Mouse (Mus musculus) myocyte (in vitro differentiated cells): Measurements from ENCODE around the gene Spata33.

Experiments
- CEBPB ChIP-seq: IDR thresholded peaks from 2 replicates; pipeline ENCODE4 v1.6.1; 2011; ENCODE audit warnings: mild to moderate bottlenecking, moderate library complexity; ENCODE audit not compliant: poor library complexity, insufficient read depth, severe bottlenecking
- MAX ChIP-seq: IDR thresholded peaks from one replicate; pipeline ENCODE4 v1.6.1; 2011; ENCODE audit warnings: low read depth, mild to moderate bottlenecking, control low read depth
- MYOG ChIP-seq, 3 experiments: IDR thresholded peaks; one replicate each; pipeline ENCODE4 v1.6.1; 2011; ENCODE audit warnings: control low read depth in 2 of 3, low read depth in 2 of 3, mild to moderate bottlenecking in 2 of 3; ENCODE audit not compliant: insufficient read length in 2 of 3, control insufficient read depth in 1 of 3, insufficient read depth in 1 of 3
- POLR2A ChIP-seq: IDR thresholded peaks from one replicate; pipeline ENCODE4 v1.6.1; 2011; ENCODE audit warnings: low read depth, mild to moderate bottlenecking, control low read depth, moderate library complexity; ENCODE audit not compliant: insufficient read length
- POLR2AphosphoS2 ChIP-seq: IDR thresholded peaks from one replicate; pipeline ENCODE4 v1.6.1; 2011; ENCODE audit warnings: low read depth, control low read depth; ENCODE audit not compliant: insufficient read length
- TCF12 ChIP-seq: IDR thresholded peaks from one replicate; pipeline ENCODE4 v1.6.1; 2011; ENCODE audit warnings: mild to moderate bottlenecking, control low read depth; ENCODE audit not compliant: poor library complexity, insufficient read depth, severe bottlenecking
- USF1 ChIP-seq: IDR thresholded peaks from one replicate; pipeline ENCODE4 v1.6.1; 2011; ENCODE audit warnings: low read depth, mild to moderate bottlenecking, control low read depth, moderate library complexity

DNA sequence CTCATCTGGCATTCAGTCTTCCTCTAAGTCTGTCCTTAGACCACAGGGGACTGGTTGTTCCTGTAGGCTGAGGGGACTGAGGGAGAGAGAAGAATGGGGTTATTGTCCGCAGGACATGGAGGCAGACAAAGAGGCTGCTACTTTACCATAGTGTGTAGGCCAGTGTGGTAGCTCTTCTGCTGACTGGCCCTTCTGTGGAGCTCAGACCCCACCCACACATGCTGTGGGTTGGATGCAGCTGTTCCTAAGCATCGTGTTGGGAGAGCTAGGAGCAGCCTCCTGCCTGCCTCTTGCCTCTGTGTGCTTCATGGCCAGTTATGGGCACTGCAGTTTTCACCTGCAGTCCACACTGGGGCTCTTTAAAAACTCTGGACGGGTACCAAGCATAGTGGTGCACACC is 44.5 kb downstream of the Spata33 start:
- TF ChIP-seq TCF12 (peak; percentile 6), POLR2A (no peak), MYOG (IDR thresholded peaks at IDR 0.05; ENCODE audit: control insufficient read depth in 1 of 3, insufficient read depth in 1 of 3, insufficient read length in 2 of 3, low read depth in 2 of 3) (peak; percentile 13 to 91 (median 42)), MAX (no peak), USF1 (no peak), CEBPB (no peak), POLR2AphosphoS2 (peak; percentile 4)
